Mouse (Mus musculus) thymus, adult 2 months (tissue): ENCODE results near the gene Nlrp3.

Experiments
- CTCF ChIP-seq: fragments of 200-500 bp; IDR thresholded peaks from 2 replicates; pipeline ENCODE4 v1.5.1; 2012; ENCODE audit warnings: mild to moderate bottlenecking, control low read depth, low read length, moderate library complexity, borderline replicate concordance; ENCODE audit not compliant: control insufficient read depth, poor library complexity, insufficient read depth; ENCODE audit errors: extremely low read depth
- POLR2A ChIP-seq: fragments of 200-500 bp; IDR thresholded peaks from 2 replicates; pipeline ENCODE4 v1.6.1; 2012; ENCODE audit warnings: mild to moderate bottlenecking, low read length, control low read depth, moderate library complexity; ENCODE audit not compliant: control insufficient read depth, poor library complexity, insufficient read depth; ENCODE audit errors: extremely low read depth

- TF ChIP-seq CTCF (no peak), POLR2A (no peak)
Measured at GRCm38 (mm10) chr11:59512733-59513132, 28.6 kb upstream of the Nlrp3 start.
